Mouse (Mus musculus): ENCODE data around the gene Napsa. TPM values are rescaled to one million over a fixed set of nuclear protein-coding genes. Genes with fewer than 3 reads are reported as not detected.
A peak's percentile ranks its signal among the peaks of the same experiment; 100 is the strongest.

Napsa gene
- polyA plus RNA-seq, 1 experiment from 2014 or later = 2.8 TPM

DNA sequence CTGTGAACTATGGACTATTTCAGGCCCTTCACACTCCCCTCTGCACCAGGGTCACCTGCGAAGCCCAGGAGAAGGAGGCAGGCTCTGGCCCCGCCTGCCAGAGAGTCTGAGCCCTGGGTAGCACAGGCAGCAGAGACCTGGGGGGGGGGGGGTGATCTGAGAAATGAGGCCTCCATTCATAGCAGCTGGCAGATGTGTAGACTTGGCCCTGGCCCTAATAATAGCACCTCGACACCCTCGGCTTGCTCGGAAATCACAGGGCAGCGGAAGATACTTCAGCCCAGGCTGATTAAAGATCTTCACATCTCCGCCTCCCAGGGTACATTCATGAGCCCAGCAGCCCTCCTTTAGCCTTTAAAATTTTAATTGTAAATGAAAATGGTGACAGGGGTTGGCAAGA, 40.0 kb downstream of the Napsa start:
- Histone ChIP-seq H3K4me3 (ENCODE audit: low read depth, low read length) (no peak overlapping the region), H3K9me3 (ENCODE audit: control insufficient read depth, low read length) (no peaks in the 10 kb centered on the region), H3K36me3 (ENCODE audit: control insufficient read depth, insufficient read depth, low read length) (no peaks in the 10 kb centered on the region), H3K9ac (ENCODE audit: low read depth, low read length) (no peak overlapping the region), H3K4me2 (ENCODE audit: low read depth, low read length) (no peak overlapping the region), H3K27ac (replicated peaks; ENCODE audit: low read depth, low read length) (no peak overlapping the region), H3K4me1 (ENCODE audit: control insufficient read depth, insufficient read depth, low read length) (no peaks in the 10 kb centered on the region), H3K27me3 (replicated peaks; ENCODE audit: control insufficient read depth, insufficient read depth, low read length) (peaks cover 7% of the 10 kb centered on the region; the same call in 1 of the 2 replicates)
- 77% methylated on average over 7 of the region's 7 CpGs for WGBS
- no peak for DNase-seq (ENCODE audit: low spot score)
- no peak for ATAC-seq (ENCODE audit: low read depth)

DNA sequence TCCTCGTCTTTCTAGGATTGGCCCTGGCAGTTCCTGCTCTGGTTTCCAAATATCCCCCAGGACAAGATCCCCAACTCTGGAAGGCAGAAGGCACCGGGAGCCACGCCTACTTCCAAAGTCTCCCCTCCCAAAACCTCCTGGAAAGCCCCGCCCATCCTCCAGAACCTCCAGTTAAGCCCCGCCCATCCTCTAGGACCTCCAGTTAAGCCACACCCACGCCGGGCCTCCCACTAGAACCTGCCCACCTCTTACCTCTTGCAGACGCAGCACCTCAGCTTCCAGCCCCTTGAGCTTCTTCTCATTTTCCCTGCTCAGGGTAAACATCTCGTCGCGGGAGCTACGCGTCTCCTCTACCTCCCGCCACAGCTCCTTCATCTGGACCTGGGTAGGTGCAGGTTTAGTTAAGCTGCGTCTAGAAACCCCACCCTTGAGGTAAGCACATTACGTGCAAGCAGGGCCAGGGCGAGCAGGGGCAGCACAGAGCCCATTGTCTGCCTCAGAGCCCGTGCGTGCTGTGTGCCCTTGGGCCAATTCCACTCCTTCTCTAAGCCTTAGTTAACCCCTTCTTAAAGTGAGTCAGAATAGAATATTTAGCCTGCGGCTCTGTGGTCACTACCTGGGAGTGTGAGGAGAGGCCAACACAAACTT, 42.0 kb downstream of the Napsa start:
- DNase-seq (ENCODE audit: low spot score) (peak; percentile 35), ATAC-seq (ENCODE audit: low read depth) (no peak)
- no peak overlapping the region for H3K4me3 ChIP-seq (ENCODE audit: low read depth, low read length)
- WGBS = 5% methylated on average over 20 of the region's 20 CpGs
- H3K9ac ChIP-seq (ENCODE audit: low read depth, low read length) = no peak overlapping the region
- H3K27ac ChIP-seq (replicated peaks; ENCODE audit: low read depth, low read length) = no peak overlapping the region
- no peaks in the 10 kb centered on the region for H3K4me1 ChIP-seq (ENCODE audit: control insufficient read depth, insufficient read depth, low read length)
- H3K36me3 ChIP-seq (ENCODE audit: control insufficient read depth, insufficient read depth, low read length) = no peaks in the 10 kb centered on the region
- H3K27me3 ChIP-seq (replicated peaks; ENCODE audit: control insufficient read depth, insufficient read depth, low read length) = peaks cover 7% of the 10 kb centered on the region; the same call in 1 of the 2 replicates
- H3K9me3 ChIP-seq (ENCODE audit: control insufficient read depth, low read length) = no peaks in the 10 kb centered on the region
- H3K4me2 ChIP-seq (ENCODE audit: low read depth, low read length) = no peak overlapping the region

DNA sequence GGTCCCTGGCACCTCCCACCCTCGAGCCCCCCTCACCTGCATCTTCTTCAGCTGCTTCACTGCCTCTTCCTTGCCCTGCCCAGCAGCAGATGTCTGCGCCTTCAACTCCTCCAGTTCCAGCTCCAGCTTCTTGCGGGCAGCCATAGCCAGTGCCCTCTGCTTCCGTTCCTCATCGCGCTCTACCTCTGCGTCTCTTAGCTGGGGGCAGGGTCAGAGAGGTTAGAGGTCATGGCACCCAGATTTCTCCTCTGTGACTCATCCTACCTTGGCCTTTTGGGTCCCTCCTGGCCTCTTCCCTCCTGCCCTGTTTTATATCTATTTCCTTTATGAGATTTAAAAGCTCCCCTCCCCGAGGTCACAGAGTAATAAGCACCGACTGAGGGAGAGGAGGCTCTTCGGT, 43.1 kb downstream of the Napsa start:
- H3K4me3 ChIP-seq (ENCODE audit: low read depth, low read length) = no peak overlapping the region
- H3K4me1 ChIP-seq (ENCODE audit: control insufficient read depth, insufficient read depth, low read length) = no peaks in the 10 kb centered on the region
- no peak for DNase-seq (ENCODE audit: low spot score)
- H3K27ac ChIP-seq (replicated peaks; ENCODE audit: low read depth, low read length) = no peak overlapping the region
- H3K9ac ChIP-seq (ENCODE audit: low read depth, low read length) = no peak overlapping the region
- H3K36me3 ChIP-seq (ENCODE audit: control insufficient read depth, insufficient read depth, low read length) = no peaks in the 10 kb centered on the region
- H3K27me3 ChIP-seq (replicated peaks; ENCODE audit: control insufficient read depth, insufficient read depth, low read length) = peaks cover 7% of the 10 kb centered on the region; the same call in 1 of the 2 replicates
- no peaks in the 10 kb centered on the region for H3K9me3 ChIP-seq (ENCODE audit: control insufficient read depth, low read length)
- 12% methylated on average over 8 of the region's 10 CpGs for WGBS
- ATAC-seq (ENCODE audit: low read depth) = no peak
- no peak overlapping the region for H3K4me2 ChIP-seq (ENCODE audit: low read depth, low read length)

DNA sequence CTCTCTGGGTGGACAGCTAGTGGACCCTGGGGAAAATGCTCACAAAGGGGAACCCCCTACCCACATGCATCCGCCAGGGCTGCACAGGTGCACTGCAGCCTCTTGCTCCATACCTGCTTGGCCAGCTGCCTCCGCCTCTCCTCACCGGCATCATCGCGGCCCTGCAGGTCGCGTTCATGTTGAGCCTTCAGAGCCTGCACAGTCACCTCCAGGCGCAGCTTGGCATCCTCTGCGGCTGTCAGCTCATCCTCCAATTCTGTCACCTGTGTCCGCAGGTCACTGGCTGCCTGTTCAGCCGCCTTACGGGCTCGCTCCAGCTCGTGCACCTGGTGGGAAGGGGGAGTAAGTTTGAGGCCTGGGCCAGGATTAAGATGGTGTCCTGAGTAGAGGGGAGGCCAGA, 43.8 kb downstream of the Napsa start:
- Histone ChIP-seq H3K9ac (ENCODE audit: low read depth, low read length) (no peak overlapping the region), H3K36me3 (ENCODE audit: control insufficient read depth, insufficient read depth, low read length) (no peaks in the 10 kb centered on the region), H3K4me3 (ENCODE audit: low read depth, low read length) (no peak overlapping the region), H3K4me1 (ENCODE audit: control insufficient read depth, insufficient read depth, low read length) (no peaks in the 10 kb centered on the region), H3K27me3 (replicated peaks; ENCODE audit: control insufficient read depth, insufficient read depth, low read length) (peaks cover 7% of the 10 kb centered on the region; the same call in 1 of the 2 replicates), H3K4me2 (ENCODE audit: low read depth, low read length) (no peak overlapping the region), H3K9me3 (ENCODE audit: control insufficient read depth, low read length) (no peaks in the 10 kb centered on the region), H3K27ac (replicated peaks; ENCODE audit: low read depth, low read length) (no peak overlapping the region)
- 77% methylated on average over 14 of the region's 14 CpGs for WGBS
- no peak for ATAC-seq (ENCODE audit: low read depth)
- DNase-seq (ENCODE audit: low spot score) = no peak

DNA sequence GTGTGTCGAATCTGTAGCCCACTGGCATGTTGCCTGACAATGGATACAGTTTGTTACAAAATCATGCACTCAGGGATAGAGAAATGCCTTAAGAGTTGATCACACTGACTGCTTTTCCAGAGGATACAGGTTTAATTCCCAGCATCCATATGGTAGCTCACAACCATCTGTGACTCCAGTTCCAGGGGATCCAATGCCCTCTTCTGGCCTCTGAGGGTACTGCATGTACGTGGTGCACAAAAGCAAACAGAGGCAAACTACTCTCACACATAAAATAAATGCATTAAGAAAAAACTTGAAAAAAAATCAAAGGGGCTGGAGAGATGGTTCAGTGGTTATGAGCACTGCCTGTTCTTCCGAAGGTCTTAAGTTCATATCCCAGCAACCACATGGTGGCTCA, 44.9 kb downstream of the Napsa start:
- DNase-seq (ENCODE audit: low spot score) (no peak), ATAC-seq (ENCODE audit: low read depth) (no peak)
- Histone ChIP-seq H3K4me1 (ENCODE audit: control insufficient read depth, insufficient read depth, low read length) (no peaks in the 10 kb centered on the region), H3K36me3 (ENCODE audit: control insufficient read depth, insufficient read depth, low read length) (no peaks in the 10 kb centered on the region), H3K27me3 (replicated peaks; ENCODE audit: control insufficient read depth, insufficient read depth, low read length) (peaks cover 7% of the 10 kb centered on the region; the same call in 1 of the 2 replicates), H3K4me2 (ENCODE audit: low read depth, low read length) (no peak overlapping the region), H3K27ac (replicated peaks; ENCODE audit: low read depth, low read length) (no peak overlapping the region), H3K9ac (ENCODE audit: low read depth, low read length) (no peak overlapping the region), H3K4me3 (ENCODE audit: low read depth, low read length) (no peak overlapping the region), H3K9me3 (ENCODE audit: control insufficient read depth, low read length) (no peaks in the 10 kb centered on the region)
- WGBS = 83% methylated on average over 3 of the region's 3 CpGs

DNA sequence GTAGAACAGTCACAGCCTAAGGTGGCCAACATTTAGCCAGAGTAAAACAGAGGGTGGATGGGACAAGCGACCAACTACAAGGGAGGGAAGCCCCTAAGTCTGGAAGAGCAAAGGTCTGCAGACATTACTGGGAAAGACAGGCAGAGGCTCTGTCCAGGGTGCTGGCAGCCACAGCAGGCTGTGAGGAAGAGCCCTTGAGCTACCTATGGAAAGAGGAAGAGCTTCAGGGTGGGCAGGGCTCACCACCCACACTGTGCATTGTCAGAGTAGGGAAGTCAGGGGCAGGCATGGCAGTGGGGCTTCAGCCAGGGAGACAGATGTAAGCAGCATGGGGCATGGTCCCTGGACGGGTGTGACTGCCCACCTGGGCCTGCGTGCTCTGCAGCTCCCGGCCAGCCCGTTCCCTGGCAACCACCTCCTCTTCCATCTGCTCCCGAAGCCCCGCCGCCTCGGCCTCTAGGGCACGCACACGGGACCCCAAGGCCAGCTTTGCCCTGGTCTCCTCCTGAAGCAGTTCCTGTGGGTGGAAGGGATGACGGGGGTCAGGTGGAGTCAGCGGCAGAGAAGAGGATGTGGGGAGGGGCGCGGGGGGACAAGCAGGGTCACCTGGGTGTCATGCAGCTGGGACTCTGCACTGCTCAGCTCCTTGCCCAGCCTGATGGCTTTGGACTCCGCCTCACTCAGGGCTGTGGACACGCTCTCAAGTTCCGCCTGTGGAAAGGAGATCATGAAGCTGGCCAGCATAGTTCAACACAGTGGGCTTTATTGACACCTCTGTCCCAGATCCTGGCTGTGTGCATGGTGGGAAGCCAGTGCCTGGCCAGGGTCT, 51.7 kb downstream of the Napsa start:
- DNase-seq (ENCODE audit: low spot score) (no peak), ATAC-seq (ENCODE audit: low read depth) (no peak)
- Histone ChIP-seq H3K9ac (ENCODE audit: low read depth, low read length) (no peak overlapping the region), H3K4me3 (ENCODE audit: low read depth, low read length) (no peak overlapping the region), H3K4me1 (ENCODE audit: control insufficient read depth, insufficient read depth, low read length) (no peaks in the 10 kb centered on the region), H3K36me3 (ENCODE audit: control insufficient read depth, insufficient read depth, low read length) (no peaks in the 10 kb centered on the region), H3K4me2 (ENCODE audit: low read depth, low read length) (no peak overlapping the region), H3K27ac (replicated peaks; ENCODE audit: low read depth, low read length) (no peak overlapping the region), H3K9me3 (ENCODE audit: control insufficient read depth, low read length) (no peaks in the 10 kb centered on the region), H3K27me3 (replicated peaks; ENCODE audit: control insufficient read depth, insufficient read depth, low read length) (no peaks in the 10 kb centered on the region)
- WGBS = 56% methylated on average over 11 of the region's 18 CpGs

DNA sequence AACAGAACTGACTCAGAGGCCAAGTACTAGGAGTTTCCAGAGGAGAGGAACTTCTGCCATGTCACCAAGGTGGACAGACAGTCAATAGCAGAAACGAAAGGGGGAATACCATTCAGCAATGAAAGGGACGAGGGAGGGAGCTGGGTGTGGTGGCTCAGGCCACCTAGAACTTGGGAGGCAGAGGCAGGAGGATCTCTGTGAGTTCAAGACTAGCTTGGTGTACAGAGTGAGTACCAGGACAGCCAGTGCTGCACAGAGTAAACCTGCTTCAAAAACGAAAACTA, 52.3 kb downstream of the Napsa start:
- H3K27me3 ChIP-seq (replicated peaks; ENCODE audit: control insufficient read depth, insufficient read depth, low read length) = no peaks in the 10 kb centered on the region
- H3K4me3 ChIP-seq (ENCODE audit: low read depth, low read length) = no peak overlapping the region
- H3K9me3 ChIP-seq (ENCODE audit: control insufficient read depth, low read length) = no peaks in the 10 kb centered on the region
- 73% methylated on average over 3 of the region's 3 CpGs for WGBS
- H3K36me3 ChIP-seq (ENCODE audit: control insufficient read depth, insufficient read depth, low read length) = no peaks in the 10 kb centered on the region
- no peak for ATAC-seq (ENCODE audit: low read depth)
- DNase-seq (ENCODE audit: low spot score) = no peak
- no peak overlapping the region for H3K27ac ChIP-seq (replicated peaks; ENCODE audit: low read depth, low read length)
- H3K4me1 ChIP-seq (ENCODE audit: control insufficient read depth, insufficient read depth, low read length) = no peaks in the 10 kb centered on the region
- H3K9ac ChIP-seq (ENCODE audit: low read depth, low read length) = no peak overlapping the region
- no peak overlapping the region for H3K4me2 ChIP-seq (ENCODE audit: low read depth, low read length)

DNA sequence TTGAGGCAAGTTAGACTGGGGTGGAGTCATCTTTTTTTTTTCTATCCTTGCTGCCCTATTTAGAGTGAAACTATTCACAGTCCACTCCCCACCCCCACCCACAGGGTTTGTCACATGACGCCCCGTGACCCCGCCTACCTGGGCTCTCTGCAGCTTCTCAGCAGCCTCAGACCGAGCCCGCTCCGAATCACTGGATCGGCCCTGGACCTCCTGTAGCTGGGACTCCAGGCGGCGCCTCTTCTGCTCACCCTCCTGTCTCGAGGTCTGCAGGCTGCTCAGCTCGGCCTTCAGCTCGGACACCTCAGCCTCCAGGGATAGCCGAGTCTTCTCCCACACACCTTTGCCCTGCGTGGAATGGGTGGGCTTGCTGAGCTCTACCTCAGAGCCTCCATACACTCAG, 52.6 kb downstream of the Napsa start:
- WGBS = 67% methylated on average over 14 of the region's 14 CpGs

More for the DNA sequence above, 52.6 kb downstream of the Napsa start:
- Histone ChIP-seq H3K4me1 (ENCODE audit: control insufficient read depth, insufficient read depth, low read length) (no peaks in the 10 kb centered on the region), H3K27ac (replicated peaks; ENCODE audit: low read depth, low read length) (no peak overlapping the region), H3K4me3 (ENCODE audit: low read depth, low read length) (no peak overlapping the region), H3K9ac (ENCODE audit: low read depth, low read length) (no peak overlapping the region), H3K36me3 (ENCODE audit: control insufficient read depth, insufficient read depth, low read length) (no peaks in the 10 kb centered on the region), H3K27me3 (replicated peaks; ENCODE audit: control insufficient read depth, insufficient read depth, low read length) (no peaks in the 10 kb centered on the region), H3K4me2 (ENCODE audit: low read depth, low read length) (no peak overlapping the region), H3K9me3 (ENCODE audit: control insufficient read depth, low read length) (no peaks in the 10 kb centered on the region)
- DNase-seq (ENCODE audit: low spot score) (no peak), ATAC-seq (ENCODE audit: low read depth) (no peak)
